Comparison of ENCODE assay signal across 20 mouse cellular contexts in genomic region chr14:33836341-33836740, GRCm38 (mm10).
"Had no signal": no experiment of that assay in that cellular context is flagged by ENCODE, and none has a peak within 500 bp of the region (broad histone marks: within the 10 kb centered on the region; RNA-seq: fewer than 3 reads in every experiment).

No protein-coding gene starts in this region.

- H3K27ac ChIP-seq: kidney, postnatal 0 days; layer of hippocampus, adult 2 months; limb, embryonic 13.5 days; liver, embryonic 13.5 days; macrophage; midbrain, embryonic 12.5 days; midbrain, embryonic 15.5 days; neural tube, embryonic 12.5 days; neural tube, embryonic 15.5 days; stomach, postnatal 0 days had no signal

- H3K9me3 ChIP-seq: limb, embryonic 13.5 days; liver, embryonic 13.5 days; midbrain, embryonic 12.5 days; midbrain, embryonic 15.5 days; neural tube, embryonic 12.5 days; neural tube, embryonic 15.5 days had no signal

- H3K9ac ChIP-seq: limb, embryonic 13.5 days; liver, embryonic 13.5 days; midbrain, embryonic 12.5 days; midbrain, embryonic 15.5 days; neural tube, embryonic 12.5 days; neural tube, embryonic 15.5 days had no signal

- H3K27me3 ChIP-seq: limb, embryonic 13.5 days; liver, embryonic 13.5 days; midbrain, embryonic 12.5 days; midbrain, embryonic 15.5 days; neural tube, embryonic 12.5 days; neural tube, embryonic 15.5 days had no signal

- H3K4me2 ChIP-seq: limb, embryonic 13.5 days; liver, embryonic 13.5 days; midbrain, embryonic 12.5 days; midbrain, embryonic 15.5 days; neural tube, embryonic 12.5 days; neural tube, embryonic 15.5 days had no signal

- H3K36me3 ChIP-seq: limb, embryonic 13.5 days; liver, embryonic 13.5 days; midbrain, embryonic 12.5 days; midbrain, embryonic 15.5 days; neural tube, embryonic 12.5 days; neural tube, embryonic 15.5 days had no signal

- H3K4me3 ChIP-seq: layer of hippocampus, adult 2 months; limb, embryonic 13.5 days; liver, embryonic 13.5 days; midbrain, embryonic 12.5 days; midbrain, embryonic 15.5 days; neural tube, embryonic 12.5 days; neural tube, embryonic 15.5 days had no signal

- H3K4me1 ChIP-seq: liver, embryonic 13.5 days; midbrain, embryonic 12.5 days; midbrain, embryonic 15.5 days; neural tube, embryonic 12.5 days had no signal

- ATAC-seq: intestine, postnatal 0 days; midbrain, embryonic 15.5 days had no signal

- DNase-seq: kidney, adult 2 months; kidney, postnatal 25 days; layer of hippocampus, adult 9-11 months; liver, embryonic 13.5 days; right cerebral cortex, adult 18-20 months; right cerebral cortex, postnatal 14 days; right cerebral cortex, postnatal 4 days; thymus, adult 2 months; thymus, postnatal 14 days; thymus, postnatal 4 days had no signal
